Mouse (Mus musculus) heart, embryonic 13.5 days (tissue): ENCODE measurements around the gene Etnk1. TPM values are rescaled to one million over a fixed set of nuclear protein-coding genes. Genes with fewer than 3 reads are reported as not detected.
"Not testable (repeated sequence)": the region's sequence is repeated elsewhere in the genome, so short reads cannot be mapped to it uniquely, and the experiment has no call there.

Experiments
- ATAC-seq: fragments of 200-750 bp; cut with Nextera tagmentation; 2 replicates; pipeline ENCODE4 v1.8.0; 2017; ENCODE audit warnings: moderate TSS enrichment; ENCODE audit not compliant: insufficient number of reproducible peaks, low FRiP score, low TSS enrichment; ENCODE audit errors: extremely low read depth
- H3K27ac ChIP-seq: fragments of 300-500 bp; sonication (generic); replicated peaks from 2 replicates; pipeline ENCODE4 v1.5.1; 2015; ENCODE audit warnings: moderate library complexity, mild to moderate bottlenecking, inconsistent platforms
- H3K27me3 ChIP-seq: fragments of 300-500 bp; sonication (generic); replicated peaks from 2 replicates; pipeline ENCODE4 v1.6.1; 2015; ENCODE audit warnings: mild to moderate bottlenecking, inconsistent platforms
- H3K36me3 ChIP-seq: fragments of 300-500 bp; sonication (generic); 2 replicates; pipeline ENCODE4 v1.6.1; 2015; ENCODE audit warnings: mild to moderate bottlenecking, inconsistent platforms
- H3K4me1 ChIP-seq: fragments of 300-500 bp; sonication (generic); 2 replicates; pipeline ENCODE4 v1.6.1; 2015; ENCODE audit warnings: inconsistent platforms
- H3K4me2 ChIP-seq: fragments of 300-500 bp; sonication (generic); 2 replicates; pipeline ENCODE4 v1.6.1; 2015; ENCODE audit warnings: inconsistent platforms, mild to moderate bottlenecking, moderate library complexity
- H3K4me3 ChIP-seq: fragments of 300-500 bp; sonication (generic); 2 replicates; pipeline ENCODE4 v1.5.1; 2015; ENCODE audit warnings: moderate library complexity, mild to moderate bottlenecking, inconsistent platforms
- H3K9ac ChIP-seq: fragments of 300-500 bp; sonication (generic); 2 replicates; pipeline ENCODE4 v1.6.1; 2015; ENCODE audit warnings: inconsistent platforms, mild to moderate bottlenecking, moderate library complexity
- H3K9me3 ChIP-seq: fragments of 300-500 bp; sonication (generic); 2 replicates; pipeline ENCODE4 v1.6.1; 2016; ENCODE audit warnings: inconsistent platforms
- WGBS: fragments of 180-500 bp; shearing (Covaris S2); methylation state at CpG from one replicate; pipeline ENCODE4 v1.1.7; 2015; ENCODE audit warnings: mixed read lengths; 5-methylcytosine and 5-hydroxymethylcytosine counted together
- polyA plus RNA-seq: library from polyadenylated mRNA; unstranded; fragments of >200 nt; fragmentation: Nextera tagmentation; extraction: Ambion mirVana; gene quantifications from 2 replicates; pipeline ENCODE4 v1.2.1, GENCODE M21; 2015

The Etnk1 gene
- polyA plus RNA-seq, 1 experiment from 2014 or later: 11.0 TPM

- not testable (repeated sequence) for H3K4me2 ChIP-seq, H3K36me3 ChIP-seq, H3K27ac ChIP-seq, H3K4me3 ChIP-seq, H3K9me3 ChIP-seq, ATAC-seq, H3K9ac ChIP-seq, H3K27me3 ChIP-seq
- peaks cover 15% of the 10 kb centered on the region for H3K4me1 ChIP-seq
- 70% methylated on average over 10 of the region's 10 CpGs for whole genome bisulfite sequencing
Measured at GRCm38 (mm10) chr6:143151081-143151995, 15.7 kb upstream of the Etnk1 start.

DNA sequence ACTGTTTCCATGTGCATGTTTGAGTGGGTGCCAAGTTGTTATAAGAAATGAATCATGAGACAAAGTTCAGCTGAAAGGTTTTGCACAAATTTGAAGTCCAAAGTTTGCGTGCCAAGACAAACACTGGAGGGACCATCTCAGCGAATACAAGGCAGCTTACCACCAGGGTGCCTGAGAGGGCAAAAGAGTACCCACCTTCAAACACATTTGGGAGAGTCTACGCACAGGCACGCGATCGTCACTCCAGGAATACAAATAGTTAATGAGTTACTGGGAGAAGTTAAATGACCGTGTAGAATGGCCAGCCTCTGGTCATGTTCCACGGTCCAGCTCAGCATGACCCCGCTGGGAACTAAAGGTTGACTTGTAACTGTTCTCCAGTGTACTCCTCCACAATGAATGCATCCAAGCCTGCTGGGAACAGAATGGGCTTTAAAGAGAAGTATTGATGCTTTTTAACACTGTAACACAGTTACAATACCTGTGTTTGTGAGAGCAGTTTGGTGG lies 14.6 kb upstream of the Etnk1 start:
- no peaks in the 10 kb centered on the region for H3K27me3 ChIP-seq
- 69% methylated on average over 9 of the region's 9 CpGs for WGBS
- ATAC-seq: no peak
- no peak overlapping the region for H3K4me3 ChIP-seq
- peaks cover 15% of the 10 kb centered on the region for H3K4me1 ChIP-seq
- H3K9me3 ChIP-seq: peaks cover under 1% of the 10 kb centered on the region; the same call in 1 of the 2 replicates
- H3K4me2 ChIP-seq: no peak overlapping the region
- no peak overlapping the region for H3K27ac ChIP-seq
- no peaks in the 10 kb centered on the region for H3K36me3 ChIP-seq
- H3K9ac ChIP-seq: no peak overlapping the region

DNA sequence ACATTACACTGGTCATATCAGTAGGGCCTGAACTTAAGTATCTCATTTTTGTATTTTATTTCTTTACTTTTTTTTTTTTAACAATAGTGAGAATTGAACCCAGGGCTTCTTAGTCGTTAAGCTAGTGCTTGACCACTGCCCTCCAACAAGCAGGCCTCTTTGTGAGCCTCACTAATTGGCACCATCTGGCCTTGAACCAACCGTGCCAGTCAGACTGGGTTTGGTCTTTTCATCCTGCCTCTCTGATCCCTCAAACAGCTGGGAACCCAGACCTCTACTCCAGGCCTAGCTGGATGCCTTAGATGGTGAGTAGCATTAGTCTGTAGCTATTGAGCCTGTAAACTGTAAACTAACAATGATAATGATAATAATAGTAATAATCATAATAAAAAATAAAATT lies 13.9 kb upstream of the Etnk1 start:
- Histone ChIP-seq H3K4me2 (no peak overlapping the region), H3K36me3 (no peaks in the 10 kb centered on the region), H3K9me3 (no peaks in the 10 kb centered on the region), H3K9ac (no peak overlapping the region), H3K4me1 (peaks cover 15% of the 10 kb centered on the region), H3K4me3 (no peak overlapping the region), H3K27me3 (no peaks in the 10 kb centered on the region), H3K27ac (no peak overlapping the region)
- ATAC-seq: no peak
- 58% methylated on average over 2 of the region's 2 CpGs for WGBS

- no peaks in the 10 kb centered on the region for H3K9me3 ChIP-seq
- WGBS: 72% methylated on average over 10 of the region's 10 CpGs
- no peak for ATAC-seq
- H3K36me3 ChIP-seq: no peaks in the 10 kb centered on the region
- H3K4me1 ChIP-seq: peaks cover 15% of the 10 kb centered on the region
- no peaks in the 10 kb centered on the region for H3K27me3 ChIP-seq
- H3K9ac ChIP-seq: no peak overlapping the region
- no peak overlapping the region for H3K27ac ChIP-seq
- H3K4me2 ChIP-seq: no peak overlapping the region
- no peak overlapping the region for H3K4me3 ChIP-seq
Measured at GRCm38 (mm10) chr6:143153751-143154494, 13.1 kb upstream of the Etnk1 start.

GRCm38 (mm10) chr6:143154885-143155284 lies 12.1 kb upstream of the Etnk1 start:
- ATAC-seq: no peak
- no peaks in the 10 kb centered on the region for H3K36me3 ChIP-seq
- H3K4me3 ChIP-seq: no peak overlapping the region
- 65% methylated on average over 13 of the region's 13 CpGs for WGBS
- H3K4me2 ChIP-seq: no peak overlapping the region
- H3K4me1 ChIP-seq: peaks cover 12% of the 10 kb centered on the region
- no peak overlapping the region for H3K9ac ChIP-seq
- H3K9me3 ChIP-seq: no peaks in the 10 kb centered on the region
- no peak overlapping the region for H3K27ac ChIP-seq
- H3K27me3 ChIP-seq: no peaks in the 10 kb centered on the region

GRCm38 (mm10) chr6:143155996-143156395 lies 11.0 kb upstream of the Etnk1 start:
- H3K27me3 ChIP-seq: no peaks in the 10 kb centered on the region
- peaks cover 9% of the 10 kb centered on the region for H3K4me1 ChIP-seq
- H3K9ac ChIP-seq: no peak overlapping the region
- no peak overlapping the region for H3K4me3 ChIP-seq
- ATAC-seq: no peak
- no peak overlapping the region for H3K4me2 ChIP-seq
- WGBS: 54% methylated on average over 1 of the region's 1 CpGs
- H3K9me3 ChIP-seq: no peaks in the 10 kb centered on the region
- H3K36me3 ChIP-seq: no peaks in the 10 kb centered on the region
- H3K27ac ChIP-seq: no peak overlapping the region

DNA sequence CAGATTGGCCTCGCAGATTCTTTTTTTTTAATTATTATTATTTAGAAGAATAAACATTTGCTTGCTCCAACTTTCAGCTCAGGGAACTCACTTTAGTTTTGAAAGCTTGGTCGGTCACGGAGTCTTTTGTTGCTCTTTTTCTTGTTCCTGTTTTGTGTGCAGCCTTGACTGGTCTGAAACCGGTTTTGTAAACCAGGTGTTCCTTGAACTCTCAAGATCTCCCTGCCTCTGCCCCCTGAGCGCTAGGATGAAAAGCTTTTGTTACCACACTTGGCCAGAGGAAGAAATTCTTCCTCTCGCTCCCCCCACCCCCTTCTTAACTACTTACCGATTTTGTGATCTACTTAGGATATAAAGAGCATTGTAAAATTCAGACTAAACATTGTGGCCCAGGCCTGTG lies 10.3 kb upstream of the Etnk1 start:
- Histone ChIP-seq H3K27ac (no peak overlapping the region), H3K4me3 (no peak overlapping the region), H3K36me3 (no peaks in the 10 kb centered on the region), H3K27me3 (no peaks in the 10 kb centered on the region), H3K9me3 (no peaks in the 10 kb centered on the region), H3K9ac (no peak overlapping the region), H3K4me1 (peaks cover 9% of the 10 kb centered on the region), H3K4me2 (no peak overlapping the region)
- 80% methylated on average over 7 of the region's 7 CpGs for WGBS
- ATAC-seq: no peak

DNA sequence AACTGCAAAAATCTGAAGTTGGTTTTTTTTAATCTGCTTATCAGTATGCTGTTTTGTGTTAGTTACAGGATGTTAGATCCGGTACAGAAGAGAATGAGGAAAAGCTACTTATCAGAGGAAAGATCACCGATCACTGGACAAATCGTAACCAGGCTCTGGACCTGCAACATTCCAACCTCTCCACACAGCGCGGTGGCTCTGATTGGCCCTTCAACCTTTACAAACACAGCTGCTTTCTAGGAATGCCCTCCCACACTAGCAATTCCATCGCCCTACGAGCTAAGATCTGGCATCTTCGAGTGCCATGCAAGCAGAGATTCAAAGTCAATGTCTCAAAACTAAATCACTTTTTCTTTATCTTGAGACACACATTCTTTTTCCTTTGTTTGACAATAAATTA lies 9.6 kb upstream of the Etnk1 start:
- no peak overlapping the region for H3K4me3 ChIP-seq
- H3K9ac ChIP-seq: no peak overlapping the region
- H3K36me3 ChIP-seq: no peaks in the 10 kb centered on the region
- no peaks in the 10 kb centered on the region for H3K27me3 ChIP-seq
- no peak overlapping the region for H3K27ac ChIP-seq
- WGBS: 72% methylated on average over 8 of the region's 8 CpGs
- no peaks in the 10 kb centered on the region for H3K9me3 ChIP-seq
- H3K4me1 ChIP-seq: peaks cover 9% of the 10 kb centered on the region
- ATAC-seq: no peak
- H3K4me2 ChIP-seq: no peak overlapping the region

GRCm38 (mm10) chr6:143160572-143161231 lies 6.3 kb upstream of the Etnk1 start:
- Histone ChIP-seq H3K9ac (no peak overlapping the region), H3K36me3 (no peaks in the 10 kb centered on the region), H3K4me3 (no peak overlapping the region), H3K27ac (no peak overlapping the region), H3K27me3 (no peaks in the 10 kb centered on the region), H3K4me2 (no peak overlapping the region), H3K9me3 (no peaks in the 10 kb centered on the region), H3K4me1 (peaks cover 6% of the 10 kb centered on the region)
- ATAC-seq: no peak
- whole genome bisulfite sequencing: 89% methylated on average over 6 of the region's 6 CpGs

DNA sequence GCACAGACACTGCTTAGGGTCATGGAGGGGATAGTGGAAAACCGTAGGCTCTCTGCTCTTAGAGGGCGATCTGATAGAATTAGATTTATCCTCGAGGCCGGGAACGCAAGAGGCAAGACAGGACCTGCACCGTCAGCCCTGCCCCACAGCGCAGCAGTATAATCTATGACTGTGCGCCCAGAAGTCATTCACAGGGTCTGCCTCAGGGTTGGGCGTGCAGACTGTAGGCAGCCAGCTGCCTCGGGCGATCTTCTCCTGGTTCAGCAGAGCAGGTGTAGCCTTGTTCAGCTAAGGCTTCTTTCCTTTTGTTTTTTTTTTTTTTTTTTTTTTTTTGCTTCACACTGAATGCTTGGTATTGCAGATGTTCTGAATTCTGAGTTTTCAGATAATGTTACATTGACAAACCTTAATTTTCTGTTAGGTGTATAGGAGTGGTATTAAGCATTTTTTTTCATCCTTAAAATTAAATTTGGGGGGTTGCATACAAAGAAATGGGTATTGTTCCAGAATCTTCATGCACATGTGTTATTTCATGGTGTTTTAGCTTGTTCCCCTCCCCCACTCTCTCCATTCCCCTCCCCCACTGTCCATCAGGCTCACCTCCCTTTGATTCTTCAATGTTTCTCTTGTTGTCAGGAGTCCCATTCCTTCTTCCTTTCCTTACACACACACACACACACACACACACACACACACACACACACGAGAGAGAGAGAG lies 4.7 kb upstream of the Etnk1 start:
- Histone ChIP-seq H3K9ac (peak overlapping the region; percentile 5; the same call in 1 of the 2 replicates), H3K4me2 (peak overlapping the region; percentile 32), H3K27me3 (no peaks in the 10 kb centered on the region), H3K9me3 (no peaks in the 10 kb centered on the region), H3K27ac (no peak overlapping the region), H3K4me1 (peaks cover 12% of the 10 kb centered on the region), H3K36me3 (no peaks in the 10 kb centered on the region), H3K4me3 (no peak overlapping the region)
- no peak for ATAC-seq
- WGBS: 48% methylated on average over 11 of the region's 12 CpGs
